Mouse (Mus musculus): ENCODE results near the gene D1Pas1. TPM values are rescaled to one million over a fixed set of nuclear protein-coding genes. Genes with fewer than 3 reads are reported as not detected.

D1Pas1 gene
- polyA plus RNA-seq, 1 experiment from 2014 or later = 0.08 TPM

DNA sequence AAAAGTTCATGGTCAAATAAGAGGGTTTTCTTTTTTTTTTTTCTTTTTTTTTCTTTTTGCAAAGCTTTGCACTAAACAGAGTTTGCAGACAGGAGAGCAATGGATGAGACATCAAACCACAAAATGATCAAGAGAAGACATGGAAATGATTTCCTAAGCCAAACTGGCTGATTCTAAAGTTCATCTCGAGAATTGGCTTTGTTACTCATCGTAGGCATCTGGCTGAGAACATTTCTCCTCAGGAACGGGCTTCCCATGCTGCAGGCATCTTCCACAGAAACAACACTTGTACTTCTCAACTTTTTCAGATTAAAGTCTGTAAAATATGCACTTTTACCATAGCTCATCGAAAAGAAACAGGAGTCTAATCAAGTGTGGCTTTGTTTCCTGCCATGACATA, 21.6 kb downstream of the D1Pas1 start:
- WGBS = 80% methylated on average over 4 of the region's 4 CpGs
- H3K4me3 ChIP-seq = no peak overlapping the region
- H3K4me2 ChIP-seq = no peak overlapping the region
- H3K27me3 ChIP-seq = no peaks in the 10 kb centered on the region
- ATAC-seq (ENCODE audit: insufficient number of reproducible peaks, low FRiP score, low TSS enrichment, low read depth) = no peak
- H3K4me1 ChIP-seq = 0 out of 2 replicates have a peak, but pooled peaks cover 2% of the 10 kb centered on the region
- no peaks in the 10 kb centered on the region for H3K9me3 ChIP-seq
- no peak overlapping the region for H3K27ac ChIP-seq
- H3K36me3 ChIP-seq = no peaks in the 10 kb centered on the region
- no peak overlapping the region for H3K9ac ChIP-seq

DNA sequence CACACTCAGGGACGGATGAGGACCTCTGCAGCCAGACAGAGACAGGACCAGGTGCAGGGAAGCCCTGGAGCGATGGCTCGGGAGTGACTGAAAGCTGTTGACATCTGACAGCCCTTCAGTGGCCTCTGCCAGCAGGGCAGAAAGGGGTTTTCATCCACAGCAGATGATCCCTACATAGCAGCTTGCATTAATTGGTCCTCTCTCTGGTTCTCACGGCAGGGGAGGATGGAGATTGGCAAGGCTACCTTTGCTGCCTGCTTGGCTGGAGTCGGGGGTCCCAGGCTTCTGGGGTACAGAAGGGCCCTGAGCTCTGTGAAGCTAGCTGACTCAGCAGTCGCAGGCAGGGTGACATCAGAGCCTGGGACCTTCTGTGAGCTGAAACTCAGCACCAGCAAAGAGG, 24.3 kb downstream of the D1Pas1 start:
- H3K27ac ChIP-seq = no peak overlapping the region
- ATAC-seq (ENCODE audit: insufficient number of reproducible peaks, low FRiP score, low TSS enrichment, low read depth) = no peak
- no peaks in the 10 kb centered on the region for H3K36me3 ChIP-seq
- no peaks in the 10 kb centered on the region for H3K9me3 ChIP-seq
- 0 out of 2 replicates have a peak, but pooled peaks cover 2% of the 10 kb centered on the region for H3K4me1 ChIP-seq
- H3K9ac ChIP-seq = no peak overlapping the region
- 69% methylated on average over 6 of the region's 6 CpGs for WGBS
- no peaks in the 10 kb centered on the region for H3K27me3 ChIP-seq
- H3K4me2 ChIP-seq = no peak overlapping the region
- H3K4me3 ChIP-seq = no peak overlapping the region

DNA sequence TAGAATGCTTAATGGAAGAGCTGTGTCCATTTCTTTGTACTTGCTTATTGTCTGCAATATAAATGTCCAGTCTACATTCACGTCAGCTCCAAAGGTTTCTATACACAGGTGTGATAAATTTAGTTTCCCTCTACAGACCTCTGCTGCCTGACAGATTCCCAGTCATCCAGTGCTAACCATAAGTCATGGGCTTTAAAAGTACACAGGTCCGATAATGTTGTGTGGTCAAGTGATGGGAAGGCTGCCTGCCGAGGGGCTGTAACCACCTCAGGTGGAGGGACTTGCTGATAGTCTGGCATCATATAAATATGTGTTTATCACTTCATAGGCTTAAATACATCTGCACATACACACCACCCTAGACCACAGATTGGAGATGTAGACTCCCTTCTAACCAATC, 24.9 kb downstream of the D1Pas1 start:
- Histone ChIP-seq H3K9ac (no peak overlapping the region), H3K36me3 (no peaks in the 10 kb centered on the region), H3K4me2 (no peak overlapping the region), H3K9me3 (no peaks in the 10 kb centered on the region), H3K4me3 (no peak overlapping the region), H3K4me1 (0 out of 2 replicates have a peak, but pooled peaks cover 2% of the 10 kb centered on the region), H3K27ac (no peak overlapping the region), H3K27me3 (no peaks in the 10 kb centered on the region)
- no peak for ATAC-seq (ENCODE audit: insufficient number of reproducible peaks, low FRiP score, low TSS enrichment, low read depth)
- WGBS = 90% methylated on average over 3 of the region's 3 CpGs

DNA sequence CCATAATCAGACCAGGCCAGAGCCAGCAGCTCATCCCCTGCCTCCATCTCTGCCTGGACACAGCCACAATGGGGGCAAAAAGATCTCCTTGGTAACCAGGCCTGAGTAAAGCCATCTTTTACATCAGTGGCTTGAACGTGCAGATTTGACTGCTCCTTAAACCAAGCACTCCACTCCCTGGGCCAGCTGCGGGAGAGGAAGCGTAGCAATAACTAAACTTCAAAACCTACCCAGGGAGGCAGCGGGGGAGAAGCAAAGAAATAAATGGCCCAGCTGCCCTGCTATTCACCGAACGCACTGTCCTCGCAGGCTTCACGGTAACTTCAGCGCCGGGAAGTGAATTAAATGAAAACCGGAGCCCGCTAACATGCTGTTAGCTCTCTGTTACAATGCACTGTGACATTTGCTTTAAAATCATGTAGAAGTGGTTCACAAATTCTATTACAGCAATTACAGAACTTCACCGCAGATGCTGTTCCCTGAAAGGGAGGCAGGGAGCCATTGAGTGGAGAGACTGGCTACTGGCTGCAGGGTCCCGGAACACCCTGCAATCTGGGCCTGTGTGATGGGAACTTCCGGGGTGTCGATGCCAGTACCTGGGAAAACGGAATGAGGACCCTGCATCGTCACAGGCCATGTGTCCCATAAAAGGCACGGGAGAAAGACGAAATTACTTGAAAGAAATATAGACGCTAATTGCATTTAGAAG, 30.5 kb downstream of the D1Pas1 start:
- Histone ChIP-seq H3K9me3 (no peaks in the 10 kb centered on the region), H3K4me3 (no peak overlapping the region), H3K9ac (no peak overlapping the region), H3K4me2 (no peak overlapping the region), H3K4me1 (no peaks in the 10 kb centered on the region), H3K27ac (no peak overlapping the region), H3K36me3 (no peaks in the 10 kb centered on the region), H3K27me3 (no peaks in the 10 kb centered on the region)
- 81% methylated on average over 21 of the region's 21 CpGs for WGBS
- ATAC-seq (ENCODE audit: insufficient number of reproducible peaks, low FRiP score, low TSS enrichment, low read depth) = no peak

DNA sequence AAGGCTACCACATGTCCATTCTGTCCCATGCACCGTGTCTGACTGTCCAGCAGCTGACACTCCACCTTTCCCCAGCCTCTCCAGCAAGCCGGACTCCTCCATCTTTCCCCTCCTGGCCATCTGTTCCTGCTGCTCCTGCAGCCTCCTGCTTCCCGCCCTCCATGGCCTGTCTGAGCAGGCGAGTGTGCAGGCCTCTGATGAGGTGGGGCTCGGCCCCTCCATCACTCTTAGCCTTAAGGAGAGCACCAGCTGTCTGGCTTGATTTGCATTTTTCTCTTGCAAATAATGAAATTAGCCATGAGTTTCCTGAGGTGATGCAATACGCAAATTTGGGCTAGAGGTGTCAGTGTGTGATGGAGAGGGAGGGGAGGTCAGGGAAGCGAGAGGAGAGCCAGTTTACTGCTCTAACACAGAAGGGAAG, 36.2 kb downstream of the D1Pas1 start:
- WGBS = 53% methylated on average over 7 of the region's 7 CpGs
- Histone ChIP-seq H3K4me2 (no peak overlapping the region), H3K36me3 (no peaks in the 10 kb centered on the region), H3K4me3 (no peak overlapping the region), H3K27me3 (no peaks in the 10 kb centered on the region), H3K9me3 (no peaks in the 10 kb centered on the region), H3K4me1 (no peaks in the 10 kb centered on the region), H3K27ac (no peak overlapping the region), H3K9ac (no peak overlapping the region)
- no peak for ATAC-seq (ENCODE audit: insufficient number of reproducible peaks, low FRiP score, low TSS enrichment, low read depth)

DNA sequence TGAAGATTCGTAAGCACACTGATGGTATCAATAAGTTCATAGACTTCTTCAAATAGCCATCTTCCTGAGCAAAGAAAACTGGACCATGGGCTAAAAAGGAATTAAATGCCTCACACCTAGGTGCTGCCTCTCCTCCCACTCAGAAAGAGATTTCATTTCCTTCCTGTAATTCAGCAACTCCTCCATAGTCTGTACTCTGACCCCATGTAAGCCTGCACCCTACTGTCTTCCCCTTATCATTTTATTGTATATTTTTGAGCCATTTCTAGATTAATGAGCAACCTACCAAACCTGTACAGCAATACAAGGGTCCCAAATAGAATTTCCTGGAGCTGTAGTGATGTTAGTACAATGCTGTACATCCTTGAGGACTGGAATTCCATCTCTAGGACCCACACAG, 37.1 kb downstream of the D1Pas1 start:
- 94% methylated on average over 1 of the region's 1 CpGs for WGBS
- no peak overlapping the region for H3K9ac ChIP-seq
- no peaks in the 10 kb centered on the region for H3K27me3 ChIP-seq
- ATAC-seq (ENCODE audit: insufficient number of reproducible peaks, low FRiP score, low TSS enrichment, low read depth) = no peak
- no peaks in the 10 kb centered on the region for H3K9me3 ChIP-seq
- no peak overlapping the region for H3K4me2 ChIP-seq
- no peaks in the 10 kb centered on the region for H3K4me1 ChIP-seq
- H3K36me3 ChIP-seq = no peaks in the 10 kb centered on the region
- H3K27ac ChIP-seq = no peak overlapping the region
- no peak overlapping the region for H3K4me3 ChIP-seq

DNA sequence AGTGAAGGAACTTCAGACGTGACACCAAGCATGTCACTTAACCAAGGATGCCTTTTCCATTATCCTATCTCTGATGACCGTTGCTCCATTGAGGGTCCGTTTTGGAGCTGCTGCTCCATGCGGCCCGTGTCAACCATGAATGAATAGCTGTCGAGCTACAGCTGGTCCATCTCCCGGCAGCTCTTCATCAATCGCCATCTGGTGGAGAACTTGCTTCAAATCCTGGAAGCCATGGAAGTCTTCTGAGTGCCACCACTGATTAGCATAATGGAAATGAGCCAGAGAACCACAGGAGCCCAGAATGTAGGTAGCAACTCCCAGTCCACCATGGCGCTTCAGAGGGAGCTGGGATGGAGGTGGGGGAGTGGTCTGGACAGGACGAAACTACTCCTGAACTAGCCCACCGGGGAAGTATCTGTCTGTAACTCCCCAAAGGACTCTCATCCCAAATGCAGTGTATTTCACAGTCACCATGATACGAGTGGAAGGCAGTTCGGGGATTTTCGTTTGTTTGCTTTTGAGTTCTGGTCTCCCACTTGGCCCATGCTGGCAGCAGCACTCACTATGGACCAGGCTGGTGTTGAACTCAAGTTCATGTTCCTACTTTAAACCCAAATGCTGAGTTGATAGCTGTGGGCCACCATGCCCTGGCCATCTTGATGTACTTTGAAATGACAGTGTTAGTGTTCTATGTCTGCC, 39.2 kb downstream of the D1Pas1 start:
- Histone ChIP-seq H3K27me3 (no peaks in the 10 kb centered on the region), H3K4me2 (no peak overlapping the region), H3K27ac (no peak overlapping the region), H3K4me3 (no peak overlapping the region), H3K4me1 (no peaks in the 10 kb centered on the region), H3K9me3 (no peaks in the 10 kb centered on the region), H3K9ac (no peak overlapping the region), H3K36me3 (no peaks in the 10 kb centered on the region)
- 89% methylated on average over 14 of the region's 14 CpGs for WGBS
- no peak for ATAC-seq (ENCODE audit: insufficient number of reproducible peaks, low FRiP score, low TSS enrichment, low read depth)

DNA sequence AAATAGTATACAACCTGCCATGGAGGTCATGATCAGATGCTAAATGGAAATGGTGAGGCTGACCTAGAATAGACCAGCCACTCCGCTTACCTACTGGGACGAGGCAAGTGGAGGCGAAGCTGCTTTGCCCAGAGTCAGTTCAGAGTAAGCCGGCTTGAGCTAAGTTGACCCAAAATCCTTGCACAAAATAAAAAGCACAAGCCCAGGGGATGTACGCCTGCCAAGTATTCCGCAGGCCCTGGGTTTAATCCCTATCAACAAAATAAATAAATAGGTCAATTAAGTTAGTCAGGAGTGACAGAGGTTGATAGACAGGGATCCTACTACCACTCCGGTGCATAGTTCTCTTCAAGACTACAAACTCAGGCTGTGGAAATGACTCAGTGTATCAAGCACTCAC, 41.0 kb downstream of the D1Pas1 start:
- Histone ChIP-seq H3K4me1 (no peaks in the 10 kb centered on the region), H3K9ac (no peak overlapping the region), H3K9me3 (no peaks in the 10 kb centered on the region), H3K27ac (no peak overlapping the region), H3K36me3 (no peaks in the 10 kb centered on the region), H3K27me3 (no peaks in the 10 kb centered on the region), H3K4me3 (no peak overlapping the region), H3K4me2 (no peak overlapping the region)
- no peak for ATAC-seq (ENCODE audit: insufficient number of reproducible peaks, low FRiP score, low TSS enrichment, low read depth)
- whole genome bisulfite sequencing = 88% methylated on average over 7 of the region's 7 CpGs

DNA sequence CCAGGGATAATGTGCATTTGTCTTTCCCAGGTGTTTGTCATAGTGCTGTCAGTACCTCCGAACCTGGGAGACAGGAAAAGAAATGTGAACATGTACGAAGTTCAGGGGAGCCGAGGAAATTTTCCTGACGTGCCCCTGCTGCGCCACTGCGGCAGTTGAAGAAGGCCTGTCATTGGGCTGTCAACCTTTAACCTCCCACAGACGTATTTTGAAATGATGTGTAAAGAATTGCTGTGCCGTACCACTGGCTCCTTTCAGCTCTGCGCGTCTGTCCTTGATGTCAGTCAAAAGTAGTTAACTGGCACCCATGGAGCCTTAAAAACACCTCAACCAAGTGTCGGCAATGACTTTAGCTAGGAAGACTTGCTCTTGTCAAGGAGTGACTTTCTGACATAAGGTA, 42.9 kb downstream of the D1Pas1 start:
- no peak overlapping the region for H3K4me2 ChIP-seq
- H3K4me1 ChIP-seq = no peaks in the 10 kb centered on the region
- no peak for ATAC-seq (ENCODE audit: insufficient number of reproducible peaks, low FRiP score, low TSS enrichment, low read depth)
- H3K27ac ChIP-seq = no peak overlapping the region
- H3K27me3 ChIP-seq = no peaks in the 10 kb centered on the region
- 71% methylated on average over 11 of the region's 11 CpGs for WGBS
- H3K4me3 ChIP-seq = no peak overlapping the region
- H3K36me3 ChIP-seq = no peaks in the 10 kb centered on the region
- H3K9ac ChIP-seq = no peak overlapping the region
- H3K9me3 ChIP-seq = no peaks in the 10 kb centered on the region

DNA sequence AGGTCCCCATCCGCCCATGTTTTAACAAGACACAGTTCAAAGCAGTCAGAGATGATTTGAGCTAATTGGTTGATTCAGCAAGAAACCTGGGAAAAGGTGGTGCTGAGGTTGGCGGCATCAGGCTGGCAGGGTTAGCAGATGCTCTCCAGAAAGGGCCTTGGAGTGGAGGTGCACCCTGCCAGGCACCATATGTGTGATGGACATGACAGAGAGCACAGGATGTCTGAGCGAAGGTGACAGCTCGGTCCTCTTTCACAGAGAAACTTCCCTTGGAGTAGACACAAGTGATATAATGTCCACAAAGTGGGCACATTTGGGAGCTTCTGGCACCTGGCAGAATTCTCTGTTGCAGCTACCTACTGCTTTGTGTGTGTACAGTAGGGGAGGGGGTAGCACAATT, 44.4 kb downstream of the D1Pas1 start:
- Histone ChIP-seq H3K4me3 (no peak overlapping the region), H3K4me2 (no peak overlapping the region), H3K9ac (no peak overlapping the region), H3K4me1 (no peaks in the 10 kb centered on the region), H3K9me3 (no peaks in the 10 kb centered on the region), H3K27me3 (no peaks in the 10 kb centered on the region), H3K27ac (no peak overlapping the region), H3K36me3 (no peaks in the 10 kb centered on the region)
- ATAC-seq (ENCODE audit: insufficient number of reproducible peaks, low FRiP score, low TSS enrichment, low read depth) = no peak
- 85% methylated on average over 4 of the region's 4 CpGs for WGBS

DNA sequence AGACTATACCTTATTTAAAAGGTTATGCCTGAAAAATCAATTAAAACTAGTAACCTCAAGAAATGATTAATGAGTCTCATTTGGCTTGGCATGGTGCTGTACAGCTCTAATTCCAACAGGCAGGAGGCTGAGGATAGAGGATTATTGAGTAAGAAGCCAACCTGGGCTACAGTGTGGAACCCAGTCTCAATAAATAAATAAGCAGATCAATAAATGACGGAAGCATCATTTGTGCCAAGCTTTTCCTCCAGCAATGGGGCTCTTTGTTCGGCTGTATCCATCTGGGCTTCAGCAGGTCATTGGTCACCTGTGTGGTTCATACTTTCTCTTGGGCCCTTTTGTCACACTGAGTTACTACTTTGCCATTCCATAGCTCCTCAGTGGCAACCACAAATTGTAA, 46.9 kb downstream of the D1Pas1 start:
- no peaks in the 10 kb centered on the region for H3K4me1 ChIP-seq
- ATAC-seq (ENCODE audit: insufficient number of reproducible peaks, low FRiP score, low TSS enrichment, low read depth) = no peak
- no peak overlapping the region for H3K4me2 ChIP-seq
- no peaks in the 10 kb centered on the region for H3K9me3 ChIP-seq
- no peak overlapping the region for H3K9ac ChIP-seq
- H3K4me3 ChIP-seq = no peak overlapping the region
- 85% methylated on average over 2 of the region's 2 CpGs for WGBS
- no peak overlapping the region for H3K27ac ChIP-seq
- no peaks in the 10 kb centered on the region for H3K36me3 ChIP-seq
- no peaks in the 10 kb centered on the region for H3K27me3 ChIP-seq

DNA sequence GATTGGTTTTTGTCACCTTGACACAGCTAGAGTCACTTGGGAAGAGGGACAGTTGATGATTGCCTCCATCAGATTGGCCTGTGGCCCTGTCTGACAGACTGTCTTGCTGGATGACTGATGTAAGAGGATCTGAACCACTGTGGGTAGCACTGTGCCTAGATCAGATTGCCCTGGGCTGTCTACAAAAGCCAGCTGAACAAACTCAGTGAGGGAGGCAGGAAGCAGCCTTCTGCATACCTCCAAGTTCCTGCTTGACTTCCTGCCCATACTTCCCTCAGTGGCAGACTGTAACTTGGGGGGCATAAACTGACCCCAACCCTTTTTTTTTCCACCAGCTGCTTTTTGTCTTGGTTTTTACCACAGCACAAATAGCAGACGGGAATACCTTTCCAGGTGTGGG, 48.5 kb downstream of the D1Pas1 start:
- whole genome bisulfite sequencing = 62% methylated on average over 1 of the region's 1 CpGs
- H3K27me3 ChIP-seq = no peaks in the 10 kb centered on the region
- H3K4me1 ChIP-seq = no peaks in the 10 kb centered on the region
- H3K4me2 ChIP-seq = no peak overlapping the region
- no peak overlapping the region for H3K4me3 ChIP-seq
- no peak for ATAC-seq (ENCODE audit: insufficient number of reproducible peaks, low FRiP score, low TSS enrichment, low read depth)
- no peak overlapping the region for H3K27ac ChIP-seq
- no peak overlapping the region for H3K9ac ChIP-seq
- no peaks in the 10 kb centered on the region for H3K9me3 ChIP-seq
- H3K36me3 ChIP-seq = no peaks in the 10 kb centered on the region
